Mouse (Mus musculus): ENCODE results near the gene Vegfa. TPM values are rescaled to one million over a fixed set of nuclear protein-coding genes. Genes with fewer than 3 reads are reported as not detected.

The Vegfa gene
- total and polyA plus RNA-seq, 3 experiments, result 15.3 to 50.0 (median 17.2) TPM

GRCm38 (mm10) chr17:46005458-46005857, 26.7 kb downstream of the Vegfa start:
- H3K9ac ChIP-seq (ENCODE audit: insufficient read depth, low read depth), result no peak overlapping the region
- in situ Hi-C loops (cut with MboI; ENCODE audit: low pct_ligation_motif_present, low pct_unique_long_range_greater_than_20kb, low sequenced_read_pairs) (no loop called here), dilution Hi-C loops (cut with MboI; ENCODE audit: extremely low pct_ligation_motif_present, extremely low pct_unique_long_range_greater_than_20kb, low sequenced_read_pairs) (no loop called here)
- H3K4me3 ChIP-seq (replicated peaks in 1 of 3; ENCODE audit: low read depth in 2 of 3, low read length in 2 of 3, poor library complexity in 1 of 3), result no peak overlapping the region
- no peak overlapping the region for H3K4me2 ChIP-seq (ENCODE audit: insufficient read depth, low read depth, poor library complexity, severe bottlenecking)
- H3K27me3 ChIP-seq (replicated peaks), result peaks cover 77% of the 10 kb centered on the region
- no peaks in the 10 kb centered on the region for H3K9me3 ChIP-seq (replicated peaks; ENCODE audit: low read length)
- H3K36me3 ChIP-seq (replicated peaks in 1 of 2; ENCODE audit: control insufficient read depth in 1 of 2, insufficient read depth in 1 of 2, low read length in 1 of 2), result no peaks in the 10 kb centered on the region
- H3K4me1 ChIP-seq (ENCODE audit: control insufficient read depth in 1 of 2, insufficient read depth in 2 of 2), result peaks cover 0 to 5% of the 10 kb centered on the region in 2 experiments; a peak in 1 of 4 replicates
- no peak overlapping the region for H3K27ac ChIP-seq (ENCODE audit: insufficient read depth, low read depth)
- DNase-seq (ENCODE audit: extremely low read depth), result no peak
- TF ChIP-seq NELFE (IDR thresholded peaks at IDR 0.05; ENCODE audit: low read depth, low read length), result no peak
- TF ChIP-seq SMC3 (IDR thresholded peaks at IDR 0.05; ENCODE audit: low read depth, low read length), result no peak
- no peak for TF ChIP-seq KAT2A (IDR thresholded peaks at IDR 0.05; ENCODE audit: insufficient replicate concordance, low read length)
- no peak for TF ChIP-seq BHLHE40 (IDR thresholded peaks at IDR 0.05; ENCODE audit: low read depth, low read length)
- no peak for TF ChIP-seq TBP (conservative IDR thresholded peaks at IDR 0.05; ENCODE audit: low read depth, low read length)
- no peak for TF ChIP-seq TCF12 (IDR thresholded peaks at IDR 0.05; ENCODE audit: low read depth, low read length)
- no peak for TF ChIP-seq HCFC1 (IDR thresholded peaks at IDR 0.05; ENCODE audit: low read depth, low read length)
- no peak for TF ChIP-seq IRF4 (IDR thresholded peaks at IDR 0.05; ENCODE audit: low read depth, low read length)
- no peak for TF ChIP-seq MAX (IDR thresholded peaks at IDR 0.05; ENCODE audit: low read length)
- no peak for TF ChIP-seq MEF2A (IDR thresholded peaks at IDR 0.05; ENCODE audit: borderline replicate concordance, low read depth, low read length)
- TF ChIP-seq RAD21 (IDR thresholded peaks at IDR 0.05; ENCODE audit: low read depth, low read length), result no peak
- no peak for TF ChIP-seq RCOR1 (conservative IDR thresholded peaks at IDR 0.05; ENCODE audit: low read depth, low read length)
- TF ChIP-seq CTCF (conservative IDR thresholded peaks at IDR 0.05 in 1 of 2, IDR thresholded peaks at IDR 0.05 in 1 of 2; ENCODE audit: low read depth in 2 of 2, low read length in 2 of 2), result no peak
- no peak for TF ChIP-seq GABPA (IDR thresholded peaks at IDR 0.05; ENCODE audit: insufficient replicate concordance, low read depth, low read length)
- TF ChIP-seq USF1 (IDR thresholded peaks at IDR 0.05; ENCODE audit: low read depth, low read length), result no peak
- TF ChIP-seq USF2 (conservative IDR thresholded peaks at IDR 0.05; ENCODE audit: low read depth, low read length), result no peak
- TF ChIP-seq MXI1 (IDR thresholded peaks at IDR 0.05; ENCODE audit: low read depth, low read length), result no peak
- H3K79me2 ChIP-seq (replicated peaks; ENCODE audit: control insufficient read depth, extremely low read depth, insufficient read depth, poor library complexity, severe bottlenecking), result no peaks in the 10 kb centered on the region

- Histone ChIP-seq H3K27me3 (replicated peaks) (peaks cover 77% of the 10 kb centered on the region), H3K27ac (ENCODE audit: insufficient read depth, low read depth) (no peak overlapping the region), H3K9me3 (replicated peaks; ENCODE audit: low read length) (no peaks in the 10 kb centered on the region), H3K4me2 (ENCODE audit: insufficient read depth, low read depth, poor library complexity, severe bottlenecking) (no peak overlapping the region), H3K79me2 (replicated peaks; ENCODE audit: control insufficient read depth, extremely low read depth, insufficient read depth, poor library complexity, severe bottlenecking) (no peaks in the 10 kb centered on the region), H3K9ac (ENCODE audit: insufficient read depth, low read depth) (no peak overlapping the region), H3K4me1 (ENCODE audit: control insufficient read depth in 1 of 2, insufficient read depth in 2 of 2) (peaks cover 0 to 5% of the 10 kb centered on the region in 2 experiments; a peak in 1 of 4 replicates), H3K4me3 (replicated peaks in 1 of 3; ENCODE audit: low read depth in 2 of 3, low read length in 2 of 3, poor library complexity in 1 of 3) (no peak overlapping the region), H3K36me3 (replicated peaks in 1 of 2; ENCODE audit: control insufficient read depth in 1 of 2, insufficient read depth in 1 of 2, low read length in 1 of 2) (no peaks in the 10 kb centered on the region)
- TF ChIP-seq ZKSCAN1 (IDR thresholded peaks at IDR 0.05; ENCODE audit: borderline replicate concordance, low read depth, low read length) (no peak), TCF12 (IDR thresholded peaks at IDR 0.05; ENCODE audit: low read depth, low read length) (no peak)
- in situ Hi-C loops (cut with MboI; ENCODE audit: low pct_ligation_motif_present, low pct_unique_long_range_greater_than_20kb, low sequenced_read_pairs) (no loop called here), dilution Hi-C loops (cut with MboI; ENCODE audit: extremely low pct_ligation_motif_present, extremely low pct_unique_long_range_greater_than_20kb, low sequenced_read_pairs) (no loop called here)
- no peak for DNase-seq (ENCODE audit: extremely low read depth)
Observed at GRCm38 (mm10) chr17:46004482-46004881, 27.7 kb downstream of the Vegfa start.
